Mouse (Mus musculus) ovary, postnatal 10 days (tissue): ENCODE data around the gene Srpk1.

Experiments
- DNase-seq: peaks from one replicate; pipeline ENCODE4 v3.0.0; 2022; ENCODE audit warnings: low spot score

Srpk1 gene

DNA sequence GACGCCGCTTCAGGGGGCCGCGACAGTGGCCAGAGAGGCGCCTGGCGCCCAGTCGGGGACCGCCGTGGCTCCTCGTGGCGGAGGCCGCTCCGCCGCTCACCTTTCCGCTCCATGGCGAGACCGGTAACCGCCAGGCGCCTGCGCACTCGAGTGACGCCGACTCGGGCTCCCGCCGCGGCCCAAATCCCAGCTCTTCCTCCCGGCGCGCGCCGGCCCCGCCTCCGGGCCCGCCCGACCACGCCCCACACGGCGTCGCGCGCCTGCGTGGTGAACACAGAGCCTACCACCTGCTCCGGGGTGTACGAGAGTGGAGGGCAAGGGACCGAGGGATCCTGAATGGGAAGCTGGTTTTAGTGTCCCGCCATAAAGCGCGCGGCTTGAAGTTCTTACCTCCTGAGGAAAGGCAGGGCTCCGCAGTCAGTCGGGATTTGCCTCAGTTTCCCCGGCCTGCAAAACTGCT is at the start of gene Srpk1:
Gene Srpk1, minus strand, starts transcription at position 410 of the 460 bp plus-strand sequence.
- DNase-seq: peak; percentile 74

DNA sequence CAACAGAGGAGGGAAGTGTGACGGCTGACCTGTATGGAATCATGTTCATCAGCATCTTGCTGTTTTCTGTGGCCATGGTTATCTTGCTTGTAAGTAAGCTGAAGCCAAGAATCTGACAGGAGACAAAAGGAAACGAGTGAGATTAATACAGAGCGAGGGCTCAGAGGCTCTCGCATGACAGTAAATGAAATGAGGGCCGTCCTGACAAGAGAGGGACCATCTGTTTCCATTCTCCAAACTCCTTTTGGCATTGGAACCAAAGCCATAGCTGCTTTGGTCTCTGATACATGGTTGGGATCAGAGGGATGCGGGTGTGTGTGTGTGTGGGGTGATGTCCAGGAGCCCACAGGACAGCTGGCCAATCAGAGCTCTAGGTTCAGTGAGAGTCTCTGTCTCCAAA is 37.1 kb upstream of the Srpk1 start:
- no peak for DNase-seq

DNA sequence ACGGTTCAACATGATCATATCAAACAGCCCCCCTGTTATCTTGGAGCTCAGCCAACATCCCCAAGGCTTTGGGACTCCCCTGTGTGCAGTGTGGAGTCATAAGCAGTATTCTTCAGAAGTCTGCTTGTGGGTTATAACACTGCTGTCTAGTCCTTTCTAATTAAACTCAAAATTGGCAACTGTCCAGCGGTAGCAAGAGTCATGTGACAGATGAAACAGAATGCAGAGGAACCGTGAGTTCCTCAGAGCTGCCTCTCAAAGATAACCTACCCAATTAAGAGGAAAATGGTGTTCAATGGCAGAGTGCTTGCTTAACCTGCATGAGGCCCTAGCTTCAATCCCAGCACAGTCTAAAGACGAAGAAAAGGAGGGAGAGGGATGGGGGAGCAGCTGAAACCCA is 35.4 kb upstream of the Srpk1 start:
- DNase-seq: no peak

DNA sequence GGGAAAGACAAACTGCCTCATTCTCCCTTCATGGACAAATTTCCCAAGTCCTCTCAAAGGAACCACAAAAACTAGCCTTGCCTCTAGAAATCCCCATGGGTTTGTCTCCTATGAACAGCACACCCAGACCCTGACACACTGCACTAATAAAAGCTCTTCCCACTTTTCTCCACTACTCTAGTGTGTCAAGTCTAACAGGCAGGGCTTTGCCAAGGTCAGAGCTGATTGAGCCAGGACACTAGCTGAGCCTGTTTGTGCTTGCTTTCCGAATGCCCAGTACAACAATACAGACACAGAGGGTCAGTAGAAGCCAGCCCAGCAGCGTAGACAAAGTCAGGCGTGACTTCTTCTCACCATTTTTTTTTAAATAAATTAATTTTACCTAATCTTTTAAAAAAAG is 27.8 kb upstream of the Srpk1 start:
- no peak for DNase-seq

DNA sequence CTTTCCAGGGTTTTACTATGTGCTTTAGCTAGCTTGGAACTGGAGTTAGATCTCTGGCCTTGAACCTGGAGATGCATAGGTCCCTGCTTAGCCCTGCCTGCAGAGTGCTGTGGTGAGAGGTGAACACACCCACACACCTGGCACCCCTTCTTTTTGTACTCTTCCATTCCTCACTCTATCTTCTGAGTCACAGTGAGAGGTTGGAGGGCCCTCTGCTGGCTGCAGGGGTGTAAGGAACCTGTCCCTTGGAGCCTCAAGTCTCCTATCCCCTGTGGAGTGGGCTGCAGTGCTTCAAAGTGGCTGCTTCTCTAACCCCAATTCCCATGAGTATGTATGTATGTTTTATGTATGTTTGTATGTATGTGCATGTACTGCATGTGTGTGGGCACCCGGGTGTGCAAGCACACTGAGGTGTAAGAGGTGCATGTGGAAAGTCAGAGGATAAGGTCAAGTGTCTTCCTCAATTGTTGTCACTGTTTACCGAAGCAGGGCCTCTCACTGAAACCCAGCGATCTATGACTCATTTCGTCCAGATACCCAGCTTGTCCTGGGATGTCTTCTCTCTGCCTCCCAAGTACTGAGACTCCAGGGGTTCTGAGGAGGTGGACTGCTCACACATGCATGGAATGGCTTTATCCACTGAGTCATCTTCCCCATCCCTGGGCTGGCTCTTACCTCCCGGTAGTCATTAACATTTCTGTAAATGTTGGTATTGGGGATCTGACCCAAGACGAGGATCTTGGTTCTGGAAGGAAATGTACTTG is 26.3 kb upstream of the Srpk1 start:
- DNase-seq: no peak

DNA sequence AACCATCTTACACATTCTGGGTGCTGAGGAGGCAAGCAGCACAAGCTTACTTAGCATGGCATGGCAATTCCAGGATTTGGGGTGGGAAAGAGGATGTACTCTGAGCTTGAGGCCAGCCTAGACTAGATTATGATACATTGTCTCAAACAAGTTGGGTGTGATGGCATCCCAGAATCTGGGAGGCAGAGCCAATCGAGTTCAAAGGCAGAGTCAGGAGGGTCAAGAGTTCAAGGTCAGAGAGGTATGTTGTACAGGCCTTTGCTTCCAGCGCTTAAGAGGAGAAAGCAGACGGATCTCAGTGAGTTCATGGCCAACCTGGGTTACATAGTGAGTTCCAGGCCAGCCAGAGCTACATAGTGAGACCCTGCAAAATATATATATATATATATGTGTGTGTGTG is 23.7 kb upstream of the Srpk1 start:
- DNase-seq: no peak

DNA sequence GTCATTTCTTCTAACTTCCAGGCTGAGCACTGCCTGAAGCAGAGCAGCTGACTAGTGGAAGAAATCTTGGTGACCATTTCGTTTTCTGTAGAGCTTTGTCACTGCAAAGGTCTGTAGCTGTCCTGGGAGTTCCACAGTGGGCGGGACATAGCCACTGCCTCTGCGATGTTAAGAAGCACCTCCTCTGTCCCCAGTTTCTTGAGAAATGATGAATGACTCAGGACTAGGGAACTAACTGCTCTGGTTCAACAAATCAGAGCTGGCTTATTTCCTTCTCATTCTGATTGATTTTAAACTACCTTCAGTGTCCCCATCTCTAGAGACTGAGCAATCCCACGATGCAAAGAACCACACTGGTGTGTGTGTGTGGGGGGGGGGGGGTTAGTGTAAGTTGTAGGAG is 21.6 kb upstream of the Srpk1 start:
- no peak for DNase-seq

DNA sequence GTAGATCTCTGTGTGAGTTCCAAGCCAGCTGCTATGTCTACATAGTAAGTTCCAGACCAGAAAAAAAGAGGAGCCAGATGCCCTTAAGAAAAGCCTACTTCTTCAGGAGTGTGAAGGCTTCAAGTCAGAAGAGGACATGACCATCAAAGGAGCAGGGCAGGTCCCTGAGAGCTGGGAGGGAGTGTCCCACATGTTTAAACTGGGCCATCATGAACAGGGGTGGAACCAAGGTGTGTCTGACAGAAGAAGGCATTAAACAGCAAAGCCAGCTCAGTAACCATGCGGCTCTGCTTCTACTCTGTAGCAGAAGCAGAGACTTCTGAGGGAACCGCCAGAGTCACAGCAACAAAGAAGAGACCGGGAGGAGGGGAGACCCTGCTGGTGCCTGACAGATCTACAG is 21.2 kb upstream of the Srpk1 start:
- no peak for DNase-seq

DNA sequence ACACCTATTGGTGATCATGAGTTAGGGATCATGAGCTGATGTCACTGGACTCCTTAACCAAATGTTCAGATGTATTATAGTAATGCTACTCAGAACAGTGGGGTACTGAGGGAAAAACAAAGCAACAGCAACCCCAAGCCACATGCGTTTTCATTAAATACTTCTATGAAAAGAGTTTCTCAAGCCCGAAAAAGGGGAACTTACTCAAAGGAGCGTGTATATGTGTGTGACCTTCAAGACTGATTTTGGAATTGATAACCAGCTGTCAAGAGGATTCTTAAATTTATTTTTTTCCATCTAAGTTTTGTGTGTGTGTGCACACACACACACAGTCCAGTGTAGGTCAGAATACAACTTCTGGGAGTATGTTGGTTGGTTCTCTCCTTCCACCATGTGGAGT is 17.6 kb upstream of the Srpk1 start:
- no peak for DNase-seq

DNA sequence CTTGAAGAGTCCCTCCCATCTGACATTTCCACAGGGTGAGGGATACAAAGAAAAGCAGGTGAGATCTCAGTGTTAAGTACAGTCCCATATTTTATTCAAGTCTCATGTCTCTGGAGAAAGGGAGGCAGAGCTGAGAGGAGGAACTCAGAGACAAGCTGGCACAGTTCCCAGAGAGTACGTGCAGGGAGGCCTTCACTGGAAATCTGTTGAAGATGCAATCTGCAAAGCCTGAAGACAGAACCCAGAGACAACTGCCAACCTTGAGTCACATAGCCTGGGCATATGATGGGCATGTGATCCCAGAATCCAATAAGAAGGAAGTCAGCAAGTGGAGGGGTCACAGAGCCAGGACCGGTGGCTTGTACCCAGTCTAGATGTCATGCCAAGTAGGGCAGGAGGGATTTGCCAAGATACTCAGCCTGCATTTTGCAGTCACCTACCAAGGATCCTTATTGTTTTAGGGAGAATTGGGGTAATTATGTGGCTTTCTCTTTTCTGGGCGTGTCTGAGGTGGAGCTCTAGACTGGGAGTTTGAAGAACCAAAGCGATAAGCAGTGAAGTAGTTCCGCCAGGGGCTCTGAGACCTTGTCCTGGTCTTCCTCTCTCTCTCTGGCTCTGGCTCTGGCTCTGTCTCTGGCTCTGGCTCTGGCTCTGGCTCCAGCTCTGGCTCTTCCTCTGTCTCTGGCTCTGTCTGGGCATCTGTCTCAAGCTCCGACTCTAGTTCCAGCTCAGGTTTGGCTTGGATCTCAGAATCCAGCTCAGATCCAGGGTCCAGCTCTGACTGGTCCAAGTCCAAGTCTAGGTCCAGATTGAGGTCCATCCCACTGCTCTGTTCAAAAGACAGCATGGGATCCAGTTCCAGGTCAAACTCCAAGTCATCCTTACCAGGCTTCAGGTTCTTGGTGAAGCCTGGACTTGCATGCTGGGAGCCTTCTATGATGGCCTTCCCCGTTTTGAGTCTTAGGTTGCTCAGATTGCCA is 15.5 kb upstream of the Srpk1 start:
- no peak for DNase-seq

DNA sequence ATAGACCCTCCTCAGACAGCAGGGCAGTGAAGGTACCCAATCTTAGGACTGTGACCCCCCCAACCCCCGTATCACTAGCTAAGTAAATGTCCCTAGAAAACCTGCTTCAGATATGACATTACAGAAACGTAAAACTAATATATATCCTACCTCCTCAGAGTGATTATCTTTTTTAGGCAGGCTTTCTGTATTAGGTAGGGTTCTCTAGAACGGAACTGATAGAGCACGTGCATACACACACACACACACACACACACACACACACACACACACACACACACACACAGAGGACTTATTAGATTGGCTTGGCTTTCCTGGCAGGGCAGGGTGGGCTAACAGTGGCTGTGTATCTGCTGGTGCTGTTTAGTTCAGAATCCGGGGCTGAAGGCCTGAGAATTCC is 13.3 kb upstream of the Srpk1 start:
- no peak for DNase-seq

DNA sequence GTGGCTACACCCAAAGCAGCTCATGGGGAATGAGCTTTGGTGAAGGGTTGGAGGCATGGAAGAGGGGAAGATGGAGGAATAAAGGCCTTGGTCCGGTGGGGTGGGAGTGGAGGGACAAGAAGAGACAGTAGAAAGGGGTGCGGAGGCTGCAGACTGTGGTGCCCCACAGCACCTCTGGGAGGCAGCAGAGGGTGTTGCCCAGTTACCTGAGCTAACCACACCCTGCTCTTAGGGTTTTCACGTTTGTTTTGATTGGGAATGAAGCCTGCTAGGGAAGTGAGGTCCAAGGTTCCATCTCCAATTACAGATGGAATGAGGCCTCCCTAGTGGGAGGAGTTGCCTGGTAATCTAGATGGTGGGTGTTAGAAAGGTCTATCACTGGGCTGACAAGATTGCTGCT is 6.6 kb upstream of the Srpk1 start:
- no peak for DNase-seq

DNA sequence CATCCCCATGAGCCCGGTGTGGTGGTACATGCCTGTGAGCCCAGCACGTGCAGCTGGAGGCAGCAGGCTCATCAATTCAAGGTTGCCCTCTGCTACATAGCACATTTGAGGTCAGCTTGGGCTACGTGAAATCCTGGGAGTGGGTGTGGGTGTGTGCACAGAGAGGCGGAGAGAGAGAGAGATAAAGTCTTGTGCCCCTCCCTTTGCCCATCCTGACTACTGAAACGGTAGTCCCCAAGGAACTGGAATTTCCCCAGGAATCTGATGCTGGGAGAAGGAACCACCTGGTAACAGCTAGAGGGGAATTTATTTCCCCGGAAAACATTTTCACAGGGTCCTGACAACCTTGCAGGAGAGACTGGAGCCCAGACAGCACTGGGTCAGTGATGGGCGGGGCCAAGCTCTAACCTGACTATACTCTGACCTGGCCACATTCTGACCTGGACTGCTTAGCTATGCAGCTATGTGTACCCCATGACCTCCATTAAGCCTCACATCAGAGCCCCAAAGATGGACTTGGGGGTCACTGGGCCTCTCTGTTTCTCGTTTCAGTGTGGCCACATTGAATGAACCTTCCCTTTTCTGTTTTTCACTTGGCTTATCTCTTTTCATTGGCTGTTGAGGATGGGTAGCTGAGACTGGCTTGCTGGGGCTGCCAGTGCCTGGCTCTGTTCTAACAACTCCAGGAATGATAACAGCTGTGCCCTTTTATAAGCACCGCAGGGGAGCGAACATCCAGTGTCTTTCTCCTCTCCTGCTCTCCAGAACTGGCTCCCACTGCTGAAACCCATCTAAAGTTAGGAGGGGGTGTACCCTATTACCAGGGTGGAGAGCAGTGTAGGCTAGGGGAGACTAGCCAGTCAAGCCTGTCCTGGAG is 6.0 kb upstream of the Srpk1 start:
- DNase-seq: no peak

DNA sequence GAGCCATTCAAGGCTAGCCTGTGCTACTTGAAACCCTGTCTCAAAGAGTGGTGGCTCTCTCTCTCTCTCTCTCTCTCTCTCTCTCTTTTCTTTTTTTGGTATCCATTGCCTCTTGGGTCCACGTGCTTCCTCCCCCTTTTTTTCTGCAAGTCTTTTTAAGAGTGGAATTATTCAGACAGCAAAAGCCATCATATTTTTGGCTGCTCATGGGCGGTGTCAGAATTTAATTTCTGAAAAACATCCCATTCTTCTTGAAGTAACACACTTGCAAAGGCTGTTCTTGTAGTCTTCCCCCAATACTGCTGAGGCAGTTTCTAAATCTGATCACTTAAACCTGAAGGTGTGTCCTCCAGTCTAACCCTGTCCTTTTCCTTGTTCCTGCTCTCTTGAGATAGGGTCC is 4.4 kb upstream of the Srpk1 start:
- no peak for DNase-seq

DNA sequence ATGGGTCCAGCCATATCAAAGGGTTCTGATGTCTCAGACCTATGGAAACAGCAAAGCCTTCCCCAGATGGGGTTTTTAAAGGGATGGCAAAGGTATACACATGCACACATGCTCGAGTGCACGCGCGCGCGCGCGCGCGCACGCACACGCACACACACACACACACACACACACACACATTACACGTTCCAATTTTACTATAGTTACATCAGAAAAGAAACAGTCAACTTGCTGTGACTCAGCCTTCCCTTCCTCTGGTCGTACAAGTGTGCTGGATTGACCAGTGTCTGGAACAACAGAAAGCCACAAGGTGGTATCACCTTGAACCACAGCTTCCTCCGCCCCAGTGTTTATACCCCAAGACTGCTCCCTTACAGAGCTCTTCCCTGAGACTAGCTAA is 2.8 kb upstream of the Srpk1 start:
- DNase-seq: no peak

DNA sequence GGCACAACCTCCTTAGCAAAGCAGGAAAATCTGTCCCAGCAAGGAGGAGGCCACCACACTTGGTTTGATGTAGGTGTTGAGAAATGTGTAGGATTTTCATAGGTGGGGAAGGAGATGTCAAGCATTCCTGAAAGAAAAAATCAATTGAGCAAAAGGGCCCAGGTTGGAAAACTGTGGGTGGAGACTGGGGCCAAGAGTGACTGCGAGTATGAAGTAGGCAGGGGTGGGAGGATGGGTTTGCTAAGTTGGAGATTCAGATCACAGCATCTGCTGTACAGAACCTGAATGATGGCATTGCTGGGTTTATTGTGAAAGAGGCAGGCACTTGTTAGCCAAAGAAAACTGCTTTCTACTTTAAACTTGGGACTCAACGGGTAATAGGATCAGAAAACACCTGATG is 2.3 kb upstream of the Srpk1 start:
- DNase-seq: no peak

DNA sequence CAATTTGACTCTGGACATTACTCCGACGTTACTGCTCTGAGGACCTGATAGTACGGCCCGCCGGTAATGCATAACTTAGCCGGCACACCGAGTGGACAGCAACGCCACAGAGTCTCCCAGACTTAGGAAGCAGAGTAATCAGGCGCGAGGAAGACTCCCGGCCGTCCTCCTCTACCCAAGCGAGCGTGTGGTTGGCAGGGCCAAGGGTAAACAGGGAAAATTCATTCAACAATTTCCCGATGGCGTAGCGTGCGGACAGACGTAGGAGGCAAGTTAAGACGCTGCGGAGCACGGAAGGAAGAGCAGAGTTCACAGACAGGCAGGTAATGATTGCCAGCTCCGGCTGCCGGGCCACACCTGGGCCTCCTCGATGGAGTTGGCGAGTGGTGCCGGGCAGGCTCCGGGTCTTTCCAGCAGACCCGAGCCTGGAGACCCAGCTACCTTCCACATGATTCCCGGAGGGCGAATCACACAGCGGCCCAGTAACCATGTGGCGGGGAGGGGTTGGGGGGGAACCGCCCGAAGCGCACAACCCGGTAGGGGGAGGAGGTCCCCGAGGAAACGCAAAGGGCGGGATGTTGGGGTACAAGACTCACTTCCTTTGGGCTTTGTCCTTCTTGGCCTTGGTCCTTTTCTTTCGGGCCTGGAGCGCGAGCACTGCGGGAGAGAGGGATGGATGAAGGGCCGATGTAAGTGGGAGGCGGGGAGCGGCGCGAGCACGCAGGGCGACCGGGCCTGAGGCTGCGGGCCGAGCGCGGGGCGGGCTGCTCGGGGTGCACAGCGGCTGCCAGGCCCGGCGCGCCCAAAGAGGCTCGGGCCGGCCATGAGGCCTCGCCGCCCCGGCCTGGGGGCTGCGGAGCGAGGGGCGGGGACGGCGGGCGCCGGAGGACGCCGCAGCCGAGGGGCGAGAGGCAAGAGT is 869 bp downstream of the Srpk1 start:
- peak; percentile 8 for DNase-seq

DNA sequence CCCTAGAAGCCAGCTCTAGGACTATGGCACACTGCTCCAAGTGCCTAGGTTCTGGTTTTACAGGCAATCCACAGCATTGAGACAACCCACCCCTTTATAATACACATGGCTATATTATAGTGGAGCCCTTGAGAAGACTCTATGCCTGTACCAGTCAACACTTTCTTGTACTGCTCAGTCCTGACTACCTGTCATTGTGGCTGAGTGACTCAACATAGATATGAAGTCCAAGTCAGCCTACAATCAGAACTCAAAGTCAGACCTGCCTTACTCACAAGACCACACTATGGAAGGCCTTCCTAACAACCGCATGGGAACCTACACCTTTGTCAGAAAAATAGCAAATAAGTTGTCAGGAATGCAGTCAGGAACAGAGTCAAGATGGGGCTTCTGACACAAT is 3.7 kb downstream of the Srpk1 start:
- no peak for DNase-seq

DNA sequence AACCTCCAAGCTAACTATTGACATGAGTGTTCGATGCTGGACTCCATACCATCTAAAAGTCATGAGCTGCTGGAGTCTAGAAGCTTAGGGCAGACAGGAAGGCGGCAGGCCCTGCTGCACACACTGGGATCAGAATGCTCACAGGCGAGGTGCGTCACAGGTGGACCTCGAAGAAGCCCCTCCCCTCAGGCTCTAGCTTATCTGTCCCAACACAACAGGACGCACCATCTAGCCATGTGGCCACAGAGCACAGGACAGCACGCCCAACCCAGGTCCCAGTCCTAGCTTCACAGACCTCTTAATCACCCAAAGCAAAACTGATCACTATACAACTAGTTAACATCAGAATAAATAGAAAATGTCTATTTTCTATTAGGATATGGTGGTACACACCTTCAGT is 4.4 kb downstream of the Srpk1 start:
- no peak for DNase-seq

DNA sequence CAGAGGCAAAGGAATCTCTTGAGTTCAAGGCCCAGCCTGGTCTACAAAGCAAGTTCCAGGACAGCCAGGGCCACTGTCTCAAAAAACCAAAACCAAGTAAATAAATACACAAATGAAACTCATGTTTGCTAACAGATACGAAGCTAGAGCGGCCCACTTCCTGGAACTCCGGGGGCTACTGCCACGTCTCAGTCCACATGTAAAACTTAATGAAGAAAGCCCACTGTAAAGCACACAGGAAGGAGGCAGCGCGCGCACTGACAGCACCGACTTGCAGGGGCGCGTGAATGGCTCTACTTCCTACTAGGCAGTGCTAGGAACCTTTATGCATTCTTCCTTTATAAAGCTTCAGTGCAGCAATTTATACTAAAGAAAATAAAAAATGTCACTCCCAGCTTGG is 4.9 kb downstream of the Srpk1 start:
- DNase-seq: no peak

DNA sequence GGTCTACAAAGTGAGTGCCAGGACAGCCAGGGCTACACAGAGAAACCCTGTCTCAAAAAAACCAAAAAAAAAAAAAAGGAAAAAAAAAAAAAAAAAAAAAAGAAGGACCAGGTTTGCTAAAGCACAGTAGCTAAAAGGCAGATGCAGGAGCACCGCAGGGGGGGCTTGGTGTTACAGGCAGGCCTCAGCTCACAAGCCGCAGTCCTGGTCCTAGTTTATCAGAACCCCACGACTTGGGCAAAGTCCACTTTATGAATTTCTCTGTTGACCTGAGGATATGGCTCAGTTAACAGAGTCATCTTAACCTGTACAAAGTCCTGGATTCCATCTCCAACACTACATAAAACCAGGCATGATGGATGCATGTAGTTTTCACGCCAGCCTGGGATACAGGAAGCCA is 7.2 kb downstream of the Srpk1 start:
- DNase-seq: no peak
